Mouse (Mus musculus): Measurements from ENCODE around the gene Snap25.
A peak's percentile ranks its signal among the peaks of the same experiment; 100 is the strongest.

Snap25 gene

GRCm38 (mm10) chr2:136713299-136713758 is at the start of gene Snap25:
Snap25 (plus strand) TSS chr2:136713453.
- ATAC-seq (ENCODE audit: low TSS enrichment): peak; percentile 58

GRCm38 (mm10) chr2:136666951-136667350 is 46.3 kb upstream of the Snap25 start:
- 0 out of 2 replicates have a peak, but pooled peaks have one; percentile 10 for ATAC-seq (ENCODE audit: low TSS enrichment)

- peak; percentile 48 for ATAC-seq (ENCODE audit: low TSS enrichment)
Measured at GRCm38 (mm10) chr2:136669183-136669582, 44.1 kb upstream of the Snap25 start.

- no peak for ATAC-seq (ENCODE audit: low TSS enrichment)
Measured at GRCm38 (mm10) chr2:136669665-136670064, 43.6 kb upstream of the Snap25 start.

- peak; percentile 75 for ATAC-seq (ENCODE audit: low TSS enrichment)
Measured at GRCm38 (mm10) chr2:136670539-136671271, 42.5 kb upstream of the Snap25 start.

- peak; percentile 58 for ATAC-seq (ENCODE audit: low TSS enrichment)
Measured at GRCm38 (mm10) chr2:136674077-136674757, 39.0 kb upstream of the Snap25 start.

- no peak for ATAC-seq (ENCODE audit: low TSS enrichment)
Measured at GRCm38 (mm10) chr2:136676196-136676595, 37.1 kb upstream of the Snap25 start.

- no peak for ATAC-seq (ENCODE audit: low TSS enrichment)
Measured at GRCm38 (mm10) chr2:136676918-136677445, 36.3 kb upstream of the Snap25 start.

GRCm38 (mm10) chr2:136678321-136679161 is 34.7 kb upstream of the Snap25 start:
- ATAC-seq (ENCODE audit: low TSS enrichment): peak; percentile 68

GRCm38 (mm10) chr2:136679280-136680221 is 33.7 kb upstream of the Snap25 start:
- ATAC-seq (ENCODE audit: low TSS enrichment): peak; percentile 83

- ATAC-seq (ENCODE audit: low TSS enrichment): no peak
Measured at GRCm38 (mm10) chr2:136682146-136682860, 30.9 kb upstream of the Snap25 start.

GRCm38 (mm10) chr2:136686195-136686594 is 27.1 kb upstream of the Snap25 start:
- ATAC-seq (ENCODE audit: low TSS enrichment): no peak

GRCm38 (mm10) chr2:136687316-136687715 is 25.9 kb upstream of the Snap25 start:
- ATAC-seq (ENCODE audit: low TSS enrichment): no peak

- no peak for ATAC-seq (ENCODE audit: low TSS enrichment)
Measured at GRCm38 (mm10) chr2:136689476-136689875, 23.8 kb upstream of the Snap25 start.

- no peak; the same call in 1 of the 2 replicates for ATAC-seq (ENCODE audit: low TSS enrichment)
Measured at GRCm38 (mm10) chr2:136691681-136692080, 21.6 kb upstream of the Snap25 start.

GRCm38 (mm10) chr2:136699429-136700227 is 13.6 kb upstream of the Snap25 start:
- no peak for ATAC-seq (ENCODE audit: low TSS enrichment)

- ATAC-seq (ENCODE audit: low TSS enrichment): no peak
Measured at GRCm38 (mm10) chr2:136703376-136703775, 9.9 kb upstream of the Snap25 start.

GRCm38 (mm10) chr2:136711155-136711554 is 2.1 kb upstream of the Snap25 start:
- ATAC-seq (ENCODE audit: low TSS enrichment): no peak

All from frontal cortex, adult (tissue).